Mouse (Mus musculus) regulatory T cell (primary cell): ENCODE measurements around the gene Bcl2l11.

Experiments
- in situ Hi-C: fragments of 300-600 bp; cut with MboI, MseI; formaldehyde crosslinking; loops from one replicate; pipeline ENCODE4 v1.15.1; 2025; ENCODE audit warnings: high pct_unique_total_duplicates

Gene Bcl2l11

GRCm38 (mm10) chr2:128105651-128106050, 20.2 kb upstream of the Bcl2l11 start:
- in situ Hi-C loops, result loop anchor here (25.0 kb wide), 1 partner anchor 218 kb away; no protein-coding TSS in a partner anchor

- in situ Hi-C loops, result loop anchor here (25.0 kb wide), 1 partner anchor 224 kb away; no protein-coding TSS in a partner anchor
These were observed 14.3 kb upstream of the Bcl2l11 start for GRCm38 (mm10) chr2:128111537-128111936.

- in situ Hi-C loops, result loop anchor here (25.0 kb wide), 1 partner anchor 227 kb away; no protein-coding TSS in a partner anchor
These were observed 11.2 kb upstream of the Bcl2l11 start for GRCm38 (mm10) chr2:128114621-128115020.

GRCm38 (mm10) chr2:128115579-128115978, 10.3 kb upstream of the Bcl2l11 start:
- in situ Hi-C loops, result loop anchor here (25.0 kb wide), 1 partner anchor 228 kb away; no protein-coding TSS in a partner anchor

- in situ Hi-C loops, result loop anchor here (25.0 kb wide), 1 partner anchor 230 kb away; no protein-coding TSS in a partner anchor
These were observed 8.2 kb upstream of the Bcl2l11 start for GRCm38 (mm10) chr2:128117605-128118004.

GRCm38 (mm10) chr2:128118971-128119370, 6.9 kb upstream of the Bcl2l11 start:
- in situ Hi-C loops, result loop anchor here (25.0 kb wide), 1 partner anchor 232 kb away; no protein-coding TSS in a partner anchor

GRCm38 (mm10) chr2:128122491-128122890, 3.3 kb upstream of the Bcl2l11 start:
- in situ Hi-C loops, result loop anchor here (10.0 to 25.0 kb wide), 2 partner anchors 235 to 252 kb away; no protein-coding TSS in a partner anchor

- in situ Hi-C loops, result loop anchor here (10.0 to 25.0 kb wide), 2 partner anchors 236 to 252 kb away; no protein-coding TSS in a partner anchor
These were observed 2.7 kb upstream of the Bcl2l11 start for GRCm38 (mm10) chr2:128122891-128123771.

- in situ Hi-C loops, result loop anchor here (10.0 to 25.0 kb wide), 2 partner anchors 237 to 251 kb away; no protein-coding TSS in a partner anchor
These were observed 1.7 kb upstream of the Bcl2l11 start for GRCm38 (mm10) chr2:128123921-128124683.

GRCm38 (mm10) chr2:128124693-128125092, 1.1 kb upstream of the Bcl2l11 start:
- in situ Hi-C loops, result loop anchor here (10.0 to 25.0 kb wide), 2 partner anchors 237 to 250 kb away; no protein-coding TSS in a partner anchor

- in situ Hi-C loops, result loop anchor here (10.0 kb wide), 1 partner anchor 248 kb away; no protein-coding TSS in a partner anchor
These were observed 783 bp downstream of the Bcl2l11 start for GRCm38 (mm10) chr2:128126591-128127051.

- in situ Hi-C loops, result loop anchor here (10.0 kb wide), 1 partner anchor 248 kb away; no protein-coding TSS in a partner anchor
These were observed 1.4 kb downstream of the Bcl2l11 start for GRCm38 (mm10) chr2:128127121-128127671.

- in situ Hi-C loops, result loop anchor here (10.0 kb wide), 1 partner anchor 247 kb away; no protein-coding TSS in a partner anchor
These were observed 2.0 kb downstream of the Bcl2l11 start for GRCm38 (mm10) chr2:128127691-128128292.

GRCm38 (mm10) chr2:128128532-128128931, 2.7 kb downstream of the Bcl2l11 start:
- in situ Hi-C loops, result loop anchor here (10.0 kb wide), 1 partner anchor 246 kb away; no protein-coding TSS in a partner anchor

- in situ Hi-C loops, result no loop called here
These were observed 5.7 kb downstream of the Bcl2l11 start for GRCm38 (mm10) chr2:128131503-128131902.

- in situ Hi-C loops, result no loop called here
These were observed 6.8 kb downstream of the Bcl2l11 start for GRCm38 (mm10) chr2:128132635-128133034.

GRCm38 (mm10) chr2:128133865-128134264, 8.0 kb downstream of the Bcl2l11 start:
- in situ Hi-C loops, result no loop called here

GRCm38 (mm10) chr2:128134474-128134873, 8.6 kb downstream of the Bcl2l11 start:
- in situ Hi-C loops, result no loop called here

- in situ Hi-C loops, result no loop called here
These were observed 9.1 kb downstream of the Bcl2l11 start for GRCm38 (mm10) chr2:128134948-128135347.

- in situ Hi-C loops, result no loop called here
These were observed 11.1 kb downstream of the Bcl2l11 start for GRCm38 (mm10) chr2:128136769-128137433.
